Mouse (Mus musculus) thymus, adult 2 months (tissue): Measurements from ENCODE around the gene Cers1. TPM values are rescaled to one million over a fixed set of nuclear protein-coding genes. Genes with fewer than 3 reads are reported as not detected.

Source experiments
- DNase-seq: peaks from one replicate; pipeline ENCODE4 v3.0.0; 2021
- H3K27ac ChIP-seq: fragments of 200-500 bp; 2 replicates; pipeline ENCODE4 v1.5.1; 2012; ENCODE audit warnings: low read length, control low read depth; ENCODE audit not compliant: control insufficient read depth, insufficient read depth
- H3K27me3 ChIP-seq: fragments of 200-500 bp; 2 replicates; pipeline ENCODE4 v1.6.1; 2012; ENCODE audit warnings: mild to moderate bottlenecking, low read length, moderate library complexity, mixed read lengths; ENCODE audit not compliant: control insufficient read depth, insufficient read depth
- H3K36me3 ChIP-seq: fragments of 200-500 bp; 2 replicates; pipeline ENCODE4 v1.6.1; 2012; ENCODE audit warnings: mild to moderate bottlenecking, low read length, moderate library complexity; ENCODE audit not compliant: control insufficient read depth, insufficient read depth
- H3K4me1 ChIP-seq: fragments of 200-500 bp; replicated peaks from 2 replicates; pipeline ENCODE4 v1.6.1; 2012; ENCODE audit warnings: low read length; ENCODE audit not compliant: control insufficient read depth, insufficient read depth
- H3K4me3 ChIP-seq: fragments of 200-500 bp; 2 replicates; pipeline ENCODE4 v1.5.1; 2012; ENCODE audit warnings: mild to moderate bottlenecking, low read length, control low read depth, moderate library complexity; ENCODE audit not compliant: control insufficient read depth, insufficient read depth
- CTCF ChIP-seq: fragments of 200-500 bp; IDR thresholded peaks from 2 replicates; pipeline ENCODE4 v1.5.1; 2012; ENCODE audit warnings: mild to moderate bottlenecking, control low read depth, low read length, moderate library complexity, borderline replicate concordance; ENCODE audit not compliant: control insufficient read depth, poor library complexity, insufficient read depth; ENCODE audit errors: extremely low read depth
- POLR2A ChIP-seq: fragments of 200-500 bp; IDR thresholded peaks from 2 replicates; pipeline ENCODE4 v1.6.1; 2012; ENCODE audit warnings: mild to moderate bottlenecking, low read length, control low read depth, moderate library complexity; ENCODE audit not compliant: control insufficient read depth, poor library complexity, insufficient read depth; ENCODE audit errors: extremely low read depth
- WGBS: fragments of 180-500 bp; shearing (Covaris S2); methylation state at CpG from one replicate; pipeline ENCODE4 v1.1.7; 2018; 5-methylcytosine and 5-hydroxymethylcytosine counted together
- polyA plus RNA-seq: library from polyadenylated mRNA; depleted of rRNA; stranded (reverse); fragments of >200 nt; gene quantifications from 2 replicates; pipeline ENCODE4 v1.2.3, GENCODE M21; 2012

The Cers1 gene
- polyA plus RNA-seq, 1 experiment: 0.61 TPM

DNA sequence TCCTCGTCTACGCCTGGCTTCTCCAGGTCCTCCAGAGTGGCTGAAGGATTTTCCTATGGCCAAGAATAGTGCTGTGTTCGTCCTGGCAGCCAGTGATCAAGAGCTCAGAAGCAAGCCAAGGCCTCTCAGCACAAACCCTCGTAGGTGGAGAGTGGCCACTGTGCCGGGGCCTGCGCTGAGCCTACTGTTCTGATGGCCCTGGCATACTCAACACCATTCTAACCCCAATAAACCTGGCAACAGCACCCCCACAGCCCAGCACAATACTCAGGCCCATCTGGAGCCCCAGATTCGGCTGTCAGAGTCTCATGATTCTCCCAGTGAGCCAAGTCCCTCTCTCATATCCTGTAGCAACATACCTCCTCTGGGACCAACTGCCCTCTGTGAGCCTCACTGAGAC lies 25.1 kb downstream of the Cers1 start:
- H3K27ac ChIP-seq: no peak overlapping the region
- no peaks in the 10 kb centered on the region for H3K4me1 ChIP-seq
- H3K27me3 ChIP-seq: no peaks in the 10 kb centered on the region
- H3K36me3 ChIP-seq: peaks cover 83% of the 10 kb centered on the region
- TF ChIP-seq CTCF: no peak
- DNase-seq: no peak
- 95% methylated on average over 7 of the region's 7 CpGs for WGBS
- no peak overlapping the region for H3K4me3 ChIP-seq

GRCm38 (mm10) chr8:70342007-70342406 lies 26.4 kb downstream of the Cers1 start:
- H3K4me1 ChIP-seq: peaks cover 5% of the 10 kb centered on the region; the same call in 1 of the 2 replicates
- H3K4me3 ChIP-seq: no peak overlapping the region
- DNase-seq: no peak
- 68% methylated on average over 14 of the region's 14 CpGs for WGBS
- H3K27me3 ChIP-seq: no peaks in the 10 kb centered on the region
- TF ChIP-seq POLR2A (no peak), CTCF (no peak)
- no peak overlapping the region for H3K27ac ChIP-seq
- peaks cover 70% of the 10 kb centered on the region for H3K36me3 ChIP-seq

GRCm38 (mm10) chr8:70343076-70343475 lies 27.5 kb downstream of the Cers1 start:
- H3K4me3 ChIP-seq: no peak overlapping the region
- peaks cover 59% of the 10 kb centered on the region for H3K36me3 ChIP-seq
- no peak for TF ChIP-seq POLR2A
- no peak for TF ChIP-seq CTCF
- H3K27ac ChIP-seq: no peak overlapping the region
- WGBS: 97% methylated on average over 7 of the region's 7 CpGs
- no peak for DNase-seq
- no peaks in the 10 kb centered on the region for H3K27me3 ChIP-seq
- peaks cover 5% of the 10 kb centered on the region; the same call in 1 of the 2 replicates for H3K4me1 ChIP-seq

DNA sequence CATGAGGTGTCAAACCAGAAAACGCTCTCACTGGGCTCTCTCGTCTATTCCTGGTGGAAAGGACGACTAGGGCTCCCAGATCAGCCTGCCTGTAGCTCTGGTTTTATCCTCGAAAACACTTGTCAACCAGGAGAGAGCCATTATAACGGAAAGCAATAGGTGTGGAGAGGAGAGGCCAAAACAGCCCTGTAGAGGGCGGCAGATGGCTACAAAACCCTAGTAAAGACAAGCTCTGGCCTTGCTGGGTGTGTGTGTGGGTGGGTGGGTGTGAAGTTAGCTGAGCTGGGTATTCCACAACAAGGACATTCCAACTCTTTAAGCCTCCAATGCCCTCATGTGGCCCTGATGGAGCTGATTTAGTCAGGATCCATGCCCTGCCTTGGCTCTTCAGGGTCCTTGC lies 28.1 kb downstream of the Cers1 start:
- no peak overlapping the region for H3K27ac ChIP-seq
- H3K36me3 ChIP-seq: peaks cover 53% of the 10 kb centered on the region
- peaks cover 5% of the 10 kb centered on the region; the same call in 1 of the 2 replicates for H3K4me1 ChIP-seq
- no peak overlapping the region for H3K4me3 ChIP-seq
- 83% methylated on average over 6 of the region's 6 CpGs for WGBS
- TF ChIP-seq CTCF: no peak
- TF ChIP-seq POLR2A: no peak
- peak; percentile 31 for DNase-seq
- H3K27me3 ChIP-seq: no peaks in the 10 kb centered on the region

- H3K4me1 ChIP-seq: peaks cover 5% of the 10 kb centered on the region; the same call in 1 of the 2 replicates
- TF ChIP-seq CTCF (no peak), POLR2A (no peak)
- no peak for DNase-seq
- peaks cover 47% of the 10 kb centered on the region for H3K36me3 ChIP-seq
- H3K4me3 ChIP-seq: no peak overlapping the region
- no peak overlapping the region for H3K27ac ChIP-seq
- WGBS: 89% methylated on average over 2 of the region's 2 CpGs
- no peaks in the 10 kb centered on the region for H3K27me3 ChIP-seq
These were observed 28.7 kb downstream of the Cers1 start for GRCm38 (mm10) chr8:70344279-70344678.

DNA sequence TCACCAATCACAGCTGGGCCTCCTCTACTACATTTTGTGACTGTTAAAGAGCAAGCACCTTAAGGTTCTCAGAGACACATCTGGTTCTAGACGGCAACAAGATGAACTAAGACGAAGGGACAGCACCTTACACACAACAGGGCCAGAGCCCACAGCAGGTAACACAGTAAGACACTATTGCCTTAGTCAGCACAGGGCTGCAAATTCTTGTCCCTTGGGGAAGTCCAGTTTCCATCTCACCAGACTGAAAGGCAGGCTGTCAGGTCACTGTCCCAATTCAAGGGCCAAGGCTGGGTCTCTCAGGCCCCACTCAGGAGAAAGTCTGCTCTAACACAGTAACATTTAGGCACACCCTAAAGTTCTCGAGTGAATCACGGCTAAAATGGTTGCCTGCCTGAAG lies 31.9 kb downstream of the Cers1 start:
- WGBS: 89% methylated on average over 4 of the region's 4 CpGs
- Histone ChIP-seq H3K36me3 (peaks cover 18% of the 10 kb centered on the region), H3K27ac (no peak overlapping the region)

DNA sequence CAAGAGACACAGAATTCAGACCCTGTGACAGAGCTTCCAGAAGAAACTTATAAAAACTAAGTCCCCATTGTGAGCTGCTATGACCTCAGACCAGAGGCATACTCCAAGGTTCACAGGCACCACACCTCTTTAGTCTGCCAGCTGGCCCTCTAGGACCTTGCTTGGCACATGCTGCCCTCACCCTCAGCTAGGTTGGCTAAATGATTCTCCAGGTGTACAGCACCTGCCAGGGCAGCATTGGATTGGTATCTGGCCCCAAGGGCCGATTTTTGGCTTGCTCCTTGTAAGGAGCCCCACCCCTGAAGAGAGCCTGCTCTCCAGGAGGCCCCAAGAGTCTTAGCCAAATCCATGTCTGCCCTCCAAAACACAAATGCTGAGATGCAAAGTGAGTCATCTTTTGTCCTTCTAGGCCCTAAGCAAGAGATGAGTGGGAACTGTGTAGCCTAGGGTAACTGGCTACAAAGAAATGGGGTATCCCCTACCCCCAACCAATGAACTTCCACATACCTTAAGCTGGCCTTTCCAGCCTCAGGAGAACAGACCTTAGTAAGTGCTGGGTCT lies 32.4 kb downstream of the Cers1 start:
- TF ChIP-seq POLR2A: no peak
- TF ChIP-seq CTCF: no peak
- Histone ChIP-seq H3K4me1 (peaks cover 27% of the 10 kb centered on the region), H3K27ac (no peak overlapping the region), H3K4me3 (no peak overlapping the region), H3K27me3 (no peaks in the 10 kb centered on the region), H3K36me3 (peaks cover 13% of the 10 kb centered on the region)
- WGBS: 70% methylated on average over 1 of the region's 1 CpGs
- DNase-seq: no peak

More for the DNA sequence above, 31.9 kb downstream of the Cers1 start:
- TF ChIP-seq POLR2A (no peak), CTCF (no peak)
- peaks cover 27% of the 10 kb centered on the region for H3K4me1 ChIP-seq
- H3K27me3 ChIP-seq: no peaks in the 10 kb centered on the region
- no peak overlapping the region for H3K4me3 ChIP-seq
- DNase-seq: no peak
